Mouse (Mus musculus) embryonic facial prominence, embryonic 14.5 days (tissue): ENCODE measurements around the gene Cyp4f15. TPM values are rescaled to one million over a fixed set of nuclear protein-coding genes. Genes with fewer than 3 reads are reported as not detected.

ENCODE experiments used
- ATAC-seq: fragments of 200-750 bp; cut with Nextera tagmentation; 2 replicates; pipeline ENCODE4 v1.8.0; 2017; ENCODE audit warnings: low read depth, moderate number of reproducible peaks, moderate TSS enrichment
- DNase-seq: peaks from one replicate; pipeline ENCODE4 v3.0.0-alpha.2; 2015; ENCODE audit warnings: low spot score
- H3K27ac ChIP-seq: fragments of 300-500 bp; sonication (generic); replicated peaks from 2 replicates; pipeline ENCODE4 v1.5.1; 2014; ENCODE audit warnings: low read depth, mild to moderate bottlenecking, low read length, moderate library complexity
- H3K27me3 ChIP-seq: fragments of 300-500 bp; sonication (generic); replicated peaks from 2 replicates; pipeline ENCODE4 v1.6.1; 2014; ENCODE audit warnings: low read length; ENCODE audit not compliant: control insufficient read depth, insufficient read depth
- H3K36me3 ChIP-seq: fragments of 300-500 bp; sonication (generic); 2 replicates; pipeline ENCODE4 v1.6.1; 2014; ENCODE audit warnings: low read length, mixed read lengths; ENCODE audit not compliant: control insufficient read depth, insufficient read depth
- H3K4me1 ChIP-seq: fragments of 300-500 bp; sonication (generic); 2 replicates; pipeline ENCODE4 v1.6.1; 2014; ENCODE audit warnings: antibody characterized with exemption, low read length; ENCODE audit not compliant: control insufficient read depth, insufficient read depth
- H3K4me2 ChIP-seq: fragments of 300-500 bp; sonication (generic); 2 replicates; pipeline ENCODE4 v1.6.1; 2014; ENCODE audit warnings: low read depth, mild to moderate bottlenecking, low read length, moderate library complexity, mixed read lengths
- H3K4me3 ChIP-seq: fragments of 300-500 bp; sonication (generic); 2 replicates; pipeline ENCODE4 v1.5.1; 2014; ENCODE audit warnings: low read depth, mild to moderate bottlenecking, low read length
- H3K9ac ChIP-seq: fragments of 300-500 bp; sonication (generic); 2 replicates; pipeline ENCODE4 v1.6.1; 2014; ENCODE audit warnings: low read depth, mild to moderate bottlenecking, low read length, moderate library complexity, mixed read lengths
- H3K9me3 ChIP-seq: fragments of 300-500 bp; sonication (generic); 2 replicates; pipeline ENCODE4 v1.6.1; 2016; ENCODE audit warnings: low read length; ENCODE audit not compliant: control insufficient read depth
- WGBS: fragments of 180-500 bp; shearing (Covaris S2); extraction: QIAGEN DNeasy Blood & Tissue Kit; methylation state at CpG from one replicate; pipeline ENCODE4 v1.1.7; 2014; 5-methylcytosine and 5-hydroxymethylcytosine counted together
- polyA plus RNA-seq: library from polyadenylated mRNA; unstranded; fragments of >200 nt; fragmentation: Nextera tagmentation; extraction: Ambion mirVana; gene quantifications from 2 replicates; pipeline ENCODE4 v1.2.1, GENCODE M21; 2014

The Cyp4f15 gene
- polyA plus RNA-seq, 1 experiment from 2014 or later, result 0.75 TPM

DNA sequence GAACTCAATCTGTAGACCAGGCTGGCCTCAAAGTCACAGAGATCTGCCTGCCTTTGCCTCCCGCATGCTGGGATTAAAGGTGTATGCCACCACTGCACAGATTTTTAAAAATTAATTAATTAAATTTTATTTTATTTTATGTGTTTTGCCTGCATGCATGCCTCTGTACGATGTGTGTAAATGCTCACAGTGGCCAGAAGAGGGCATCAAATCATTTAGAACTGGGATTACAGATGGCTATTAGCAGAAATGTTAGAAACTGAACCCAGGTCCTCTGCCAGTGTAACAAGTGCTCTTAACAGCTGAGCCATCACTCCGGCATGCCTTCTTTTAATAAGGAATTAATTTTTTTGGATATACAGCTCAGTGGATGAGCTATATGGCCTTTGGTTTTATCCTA, 43.6 kb downstream of the Cyp4f15 start:
- Histone ChIP-seq H3K9me3 (peaks cover 7% of the 10 kb centered on the region; the same call in 1 of the 2 replicates), H3K27me3 (no peaks in the 10 kb centered on the region), H3K27ac (no peak overlapping the region), H3K9ac (no peak overlapping the region), H3K4me1 (no peaks in the 10 kb centered on the region), H3K4me2 (no peak overlapping the region), H3K4me3 (no peak overlapping the region), H3K36me3 (no peaks in the 10 kb centered on the region)
- DNase-seq, result no peak
- ATAC-seq, result no peak
- WGBS, result 72% methylated on average over 3 of the region's 3 CpGs

- Histone ChIP-seq H3K9ac (no peak overlapping the region), H3K4me1 (no peaks in the 10 kb centered on the region), H3K27ac (no peak overlapping the region), H3K36me3 (no peaks in the 10 kb centered on the region), H3K4me3 (no peak overlapping the region), H3K27me3 (no peaks in the 10 kb centered on the region), H3K9me3 (no peaks in the 10 kb centered on the region), H3K4me2 (no peak overlapping the region)
- no peak for ATAC-seq
- DNase-seq, result no peak
- WGBS, result 83% methylated on average over 1 of the region's 1 CpGs
Observed at GRCm38 (mm10) chr17:32738406-32738805, 53.0 kb downstream of the Cyp4f15 start.

DNA sequence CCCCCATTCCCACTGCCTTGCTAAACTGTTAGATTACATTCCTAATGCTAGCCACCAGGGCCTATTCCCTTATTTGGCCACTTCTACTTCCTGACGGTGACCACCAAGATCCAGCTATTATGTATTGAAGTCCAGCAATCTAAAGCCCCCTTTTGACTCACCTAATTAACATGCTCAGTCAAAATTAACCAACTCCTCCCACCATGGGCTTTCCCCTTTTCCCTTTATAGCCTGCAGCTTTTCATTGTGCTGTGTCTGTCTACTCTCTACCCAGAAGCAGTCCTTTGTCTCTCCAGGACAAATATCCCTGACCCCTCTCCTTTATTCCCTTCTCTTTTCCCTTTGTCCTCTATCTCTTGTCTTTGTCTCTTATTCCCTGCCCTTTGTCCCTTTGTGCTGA, 55.6 kb downstream of the Cyp4f15 start:
- no peaks in the 10 kb centered on the region for H3K4me1 ChIP-seq
- no peak overlapping the region for H3K4me3 ChIP-seq
- DNase-seq, result no peak
- ATAC-seq, result no peak
- no peaks in the 10 kb centered on the region for H3K9me3 ChIP-seq
- H3K4me2 ChIP-seq, result no peak overlapping the region
- H3K27ac ChIP-seq, result no peak overlapping the region
- no peaks in the 10 kb centered on the region for H3K27me3 ChIP-seq
- H3K9ac ChIP-seq, result no peak overlapping the region
- no peaks in the 10 kb centered on the region for H3K36me3 ChIP-seq
- 38% methylated on average over 1 of the region's 1 CpGs for WGBS

DNA sequence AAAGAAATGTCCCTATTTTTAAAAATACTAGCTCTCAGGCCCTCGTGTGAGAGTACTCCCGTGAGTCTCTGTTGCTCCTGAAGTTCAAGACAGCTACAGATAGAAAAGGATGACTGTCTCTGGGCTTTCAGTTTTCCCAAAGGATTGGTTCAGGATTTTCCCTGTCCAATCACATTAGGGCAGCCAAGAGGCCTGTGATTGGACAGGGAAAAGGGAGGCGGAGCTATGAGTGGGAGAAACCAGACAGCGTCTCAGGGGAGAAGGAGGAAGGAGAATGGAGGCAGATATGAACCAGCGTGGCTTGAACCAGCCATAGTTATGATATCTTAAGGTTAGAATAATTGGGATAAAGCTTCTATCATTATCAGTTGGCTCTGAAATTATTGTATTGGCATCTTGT, 65.2 kb downstream of the Cyp4f15 start:
- no peak overlapping the region for H3K4me2 ChIP-seq
- H3K27ac ChIP-seq, result no peak overlapping the region
- H3K9ac ChIP-seq, result no peak overlapping the region
- H3K9me3 ChIP-seq, result no peaks in the 10 kb centered on the region
- no peaks in the 10 kb centered on the region for H3K4me1 ChIP-seq
- H3K27me3 ChIP-seq, result no peaks in the 10 kb centered on the region
- 45% methylated on average over 5 of the region's 5 CpGs for WGBS
- DNase-seq (no peak), ATAC-seq (no peak)
- H3K36me3 ChIP-seq, result no peaks in the 10 kb centered on the region
- H3K4me3 ChIP-seq, result no peak overlapping the region

Other genes starting within 250 kb of the Cyp4f15 start
- 4.8 and 6.2 TPM in 2 replicates for gene Cyp4f39, start 232.9 kb upstream of the Cyp4f15 start, polyA plus RNA-seq
- 5.3 and 5.8 TPM in 2 replicates for gene Cyp4f17, start 179.6 kb upstream of the Cyp4f15 start, polyA plus RNA-seq
- 18.0 and 18.3 TPM in 2 replicates for gene Cyp4f16, start 149.1 kb upstream of the Cyp4f15 start, polyA plus RNA-seq
- gene Cyp4f37, start 64.3 kb upstream of the Cyp4f15 start, polyA plus RNA-seq, result not detected in 2 replicates
- gene Cyp4f40, start 26.7 kb upstream of the Cyp4f15 start, polyA plus RNA-seq, result not detected in 2 replicates
- 39.8 and 53.0 TPM in 2 replicates for gene Zfp871, start 102.7 kb downstream of the Cyp4f15 start, polyA plus RNA-seq
- 2.8 and 3.5 TPM in 2 replicates for gene Zfp811, start 124.3 kb downstream of the Cyp4f15 start, polyA plus RNA-seq
- 14.5 and 15.4 TPM in 2 replicates for gene Zfp799, start 144.6 kb downstream of the Cyp4f15 start, polyA plus RNA-seq
- 8.7 and 8.9 TPM in 2 replicates for gene Zfp870, start 206.0 kb downstream of the Cyp4f15 start, polyA plus RNA-seq
- gene Cyp4f14, start 231.7 kb downstream of the Cyp4f15 start, polyA plus RNA-seq, result not detected in 2 replicates